Mouse (Mus musculus): ENCODE data around the gene Zfp618. TPM values are rescaled to one million over a fixed set of nuclear protein-coding genes. Genes with fewer than 3 reads are reported as not detected.

Gene Zfp618
- total RNA-seq, 2 experiments from 2014 or later: 0.19 to 0.41 TPM

- DNase-seq: no peak
Observed at GRCm38 (mm10) chr4:63158192-63158591, 192.8 kb downstream of the Zfp618 start.

DNA sequence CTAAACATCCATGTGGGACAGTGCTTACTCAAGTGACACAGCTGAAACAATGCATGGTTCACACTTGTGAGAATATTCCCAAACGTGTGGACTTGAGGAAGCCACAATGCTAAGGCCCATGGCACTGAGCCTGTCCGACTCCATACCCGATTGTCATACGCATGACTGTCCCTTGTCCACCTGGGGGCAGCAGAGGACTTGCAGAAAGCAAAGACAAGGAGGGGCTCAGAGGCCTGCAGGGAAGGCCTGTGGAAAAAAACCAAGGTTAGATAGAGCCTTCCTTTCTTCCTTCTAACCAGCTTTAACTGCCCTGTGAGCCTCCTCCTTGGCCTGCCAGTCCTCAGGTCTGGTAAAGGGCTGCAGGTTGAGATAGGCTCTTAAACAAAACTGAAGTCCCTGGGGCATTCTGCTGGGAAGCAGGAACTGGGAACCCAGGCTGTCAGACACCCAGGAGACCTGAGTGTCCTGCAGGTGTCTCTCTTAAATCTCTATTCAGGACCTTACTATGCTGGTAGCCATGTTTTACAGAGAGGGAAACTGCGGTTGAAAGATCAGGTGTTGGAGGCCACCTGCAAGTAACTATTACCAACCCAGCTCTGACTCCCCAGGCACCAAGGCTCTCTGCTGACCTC lies 193.7 kb downstream of the Zfp618 start:
- DNase-seq: peak; percentile 64

DNA sequence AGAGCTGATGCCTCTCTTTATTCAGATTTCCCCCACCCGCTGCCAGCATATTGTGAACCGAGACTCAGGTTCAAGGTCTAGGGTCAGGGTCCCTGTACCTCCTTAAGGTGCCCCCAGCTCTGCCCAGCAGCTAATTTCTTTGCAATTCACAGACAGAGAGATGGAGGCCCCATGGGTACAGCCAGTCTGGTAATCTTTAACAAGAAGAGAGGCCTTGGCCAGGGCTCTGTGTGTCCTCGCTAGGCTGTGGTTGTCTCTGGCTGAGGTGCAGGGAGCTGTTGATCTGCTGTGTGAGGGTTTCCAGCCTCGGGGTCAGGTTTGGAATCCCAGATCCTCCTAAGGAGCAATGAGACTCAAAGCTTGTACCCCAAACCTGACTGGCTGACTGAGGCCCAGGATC lies 200.3 kb downstream of the Zfp618 start:
- no peak for DNase-seq

DNA sequence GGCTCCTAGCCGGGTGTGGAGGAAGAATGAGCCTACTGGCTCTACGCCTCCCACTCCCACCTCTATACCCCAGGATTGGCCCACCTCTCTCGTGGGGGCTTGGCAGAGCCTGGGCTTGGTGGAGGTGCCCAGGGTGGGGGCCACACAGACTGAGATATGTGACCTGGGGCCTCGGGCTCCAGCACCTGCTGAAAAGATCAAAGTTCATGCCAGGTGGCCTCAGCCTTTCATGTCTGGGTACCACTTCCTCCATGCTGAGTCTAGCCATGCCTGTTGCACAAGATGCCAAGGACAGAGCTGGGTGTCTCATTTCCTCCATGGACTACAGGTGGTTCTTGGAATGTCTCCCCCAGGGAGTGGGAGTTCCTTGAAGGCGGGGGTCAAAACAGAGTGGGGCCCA lies 200.9 kb downstream of the Zfp618 start:
- DNase-seq: no peak

- no peak for DNase-seq
Observed at GRCm38 (mm10) chr4:63170061-63170460, 204.7 kb downstream of the Zfp618 start.

- no peak for DNase-seq
Observed at GRCm38 (mm10) chr4:63171122-63171521, 205.7 kb downstream of the Zfp618 start.

DNA sequence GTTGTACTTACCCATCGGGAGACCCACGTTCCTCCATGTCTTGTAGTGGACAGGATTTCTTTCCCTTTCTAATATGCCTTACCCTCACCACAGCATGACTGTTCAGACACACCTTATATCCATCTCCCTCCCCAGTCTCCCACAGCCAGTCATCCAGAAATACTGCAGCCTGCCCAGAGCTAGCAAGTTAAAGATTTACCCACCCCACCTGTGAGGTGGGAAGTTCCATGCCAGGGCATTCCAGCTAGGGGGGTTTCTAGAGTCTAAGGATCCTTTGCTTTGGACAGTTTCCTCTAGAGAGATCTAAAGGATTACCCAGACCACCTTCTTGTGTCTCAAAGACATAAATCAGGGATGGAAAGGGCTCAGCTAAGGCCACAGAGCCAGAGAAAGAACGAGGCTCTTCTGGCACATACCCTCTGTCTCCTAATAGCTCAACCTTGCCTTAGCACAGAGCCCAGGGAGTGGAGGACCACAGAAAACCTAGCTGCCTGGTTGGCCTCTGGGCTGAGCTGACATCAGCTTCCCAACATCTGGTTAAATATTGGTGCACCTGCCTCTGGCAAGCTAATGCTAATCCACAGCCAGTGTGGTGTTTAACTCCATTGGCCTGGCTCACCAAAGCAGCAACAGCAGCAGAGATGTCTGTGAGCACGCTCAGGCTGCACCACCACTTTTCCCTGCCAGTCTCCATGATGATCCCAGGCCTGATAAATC lies 206.8 kb downstream of the Zfp618 start, which contains the start of gene Kif12:
Gene Kif12 (minus strand): TSS at position 163 of the 717 bp plus-strand sequence.
- no peak for DNase-seq

GRCm38 (mm10) chr4:63181556-63181955 lies 216.2 kb downstream of the Zfp618 start:
- no peak for DNase-seq

- no peak for DNase-seq
Observed at GRCm38 (mm10) chr4:63186281-63186870, 221.0 kb downstream of the Zfp618 start.

Other genes with a start within 250 kb of the Zfp618 start
- not detected for gene Ambp, start 189.2 kb downstream of the Zfp618 start, total RNA-seq (2021)
- not detected for gene Kif12, start 206.6 kb downstream of the Zfp618 start, total RNA-seq (2021)
- under 1 TPM; 0.92 to 0.94 TPM for gene Col27a1, start 248.4 kb downstream of the Zfp618 start, total RNA-seq (2021)